Mouse (Mus musculus) bone marrow, adult 2 months (tissue): ENCODE data around the gene Maco1.

Source experiments
- CTCF ChIP-seq: fragments of 200-500 bp; IDR thresholded peaks from 2 replicates; pipeline ENCODE4 v1.5.1; 2011; ENCODE audit warnings: low read length, control low read depth; ENCODE audit not compliant: control insufficient read depth, insufficient read depth
- POLR2A ChIP-seq: fragments of 200-500 bp; IDR thresholded peaks from 2 replicates; pipeline ENCODE4 v1.6.1; 2011; ENCODE audit warnings: low read depth, mild to moderate bottlenecking, control low read depth, low read length, borderline replicate concordance; ENCODE audit not compliant: control insufficient read depth

- TF ChIP-seq POLR2A (no peak), CTCF (no peak)
Observed at GRCm38 (mm10) chr4:134797621-134798020, 55.5 kb downstream of the Maco1 start.
